Mouse (Mus musculus) heart, embryonic 15.5 days (tissue): Measurements from ENCODE around the gene Lrrc2. TPM values are rescaled to one million over a fixed set of nuclear protein-coding genes. Genes with fewer than 3 reads are reported as not detected.

Experiments used
- ATAC-seq: fragments of 200-750 bp; cut with Nextera tagmentation; replicated peaks from 2 replicates; pipeline ENCODE4 v1.8.0; 2017; ENCODE audit warnings: low read depth, moderate TSS enrichment; ENCODE audit not compliant: insufficient number of reproducible peaks, insufficient read depth, low FRiP score
- H3K27ac ChIP-seq: fragments of 300-500 bp; sonication (generic); 2 replicates; pipeline ENCODE4 v1.5.1; 2015; ENCODE audit warnings: mild to moderate bottlenecking, inconsistent platforms
- H3K27me3 ChIP-seq: fragments of 300-500 bp; sonication (generic); 2 replicates; pipeline ENCODE4 v1.6.1; 2015; ENCODE audit warnings: inconsistent platforms
- H3K36me3 ChIP-seq: fragments of 300-500 bp; sonication (generic); 2 replicates; pipeline ENCODE4 v1.6.1; 2015; ENCODE audit warnings: mild to moderate bottlenecking, inconsistent platforms
- H3K4me1 ChIP-seq: fragments of 300-500 bp; sonication (generic); replicated peaks from 2 replicates; pipeline ENCODE4 v1.6.1; 2015; ENCODE audit warnings: inconsistent platforms
- H3K4me2 ChIP-seq: fragments of 300-500 bp; sonication (generic); 2 replicates; pipeline ENCODE4 v1.6.1; 2015; ENCODE audit warnings: inconsistent platforms, mild to moderate bottlenecking, moderate library complexity
- H3K4me3 ChIP-seq: fragments of 300-500 bp; sonication (generic); 2 replicates; pipeline ENCODE4 v1.5.1; 2015; ENCODE audit warnings: mild to moderate bottlenecking, inconsistent platforms
- H3K9ac ChIP-seq: fragments of 300-500 bp; sonication (generic); 2 replicates; pipeline ENCODE4 v1.6.1; 2015; ENCODE audit warnings: mild to moderate bottlenecking, inconsistent platforms
- H3K9me3 ChIP-seq: fragments of 300-500 bp; sonication (generic); replicated peaks from 2 replicates; pipeline ENCODE4 v1.6.1; 2016; ENCODE audit warnings: inconsistent platforms
- WGBS: fragments of 180-500 bp; shearing (Covaris S2); methylation state at CpG from one replicate; pipeline ENCODE4 v1.1.7; 2015; ENCODE audit warnings: mixed read lengths; 5-methylcytosine and 5-hydroxymethylcytosine counted together
- polyA plus RNA-seq: library from polyadenylated mRNA; unstranded; fragments of >200 nt; fragmentation: Nextera tagmentation; extraction: Ambion mirVana; gene quantifications from 2 replicates; pipeline ENCODE4 v1.2.1, GENCODE M21; 2015

The Lrrc2 gene
- polyA plus RNA-seq, 1 experiment from 2014 or later, result 6.9 TPM

- Histone ChIP-seq H3K9ac (no peak overlapping the region), H3K4me2 (no peak overlapping the region), H3K27me3 (no peaks in the 10 kb centered on the region), H3K9me3 (no peaks in the 10 kb centered on the region), H3K36me3 (0 out of 2 replicates have a peak, but pooled peaks cover 2% of the 10 kb centered on the region), H3K4me3 (no peak overlapping the region), H3K4me1 (peaks cover 9% of the 10 kb centered on the region), H3K27ac (no peak overlapping the region)
- ATAC-seq, result no peak
- WGBS, result 96% methylated on average over 8 of the region's 8 CpGs
Observed at GRCm38 (mm10) chr9:110961386-110961785, 10.0 kb downstream of the Lrrc2 start.

- Histone ChIP-seq H3K27ac (no peak overlapping the region), H3K36me3 (0 out of 2 replicates have a peak, but pooled peaks cover 2% of the 10 kb centered on the region), H3K9me3 (no peaks in the 10 kb centered on the region), H3K4me3 (no peak overlapping the region), H3K4me1 (peaks cover 9% of the 10 kb centered on the region), H3K4me2 (no peak overlapping the region), H3K9ac (no peak overlapping the region), H3K27me3 (no peaks in the 10 kb centered on the region)
- ATAC-seq, result no peak
- 64% methylated on average over 8 of the region's 8 CpGs for WGBS
Observed at GRCm38 (mm10) chr9:110963566-110964115, 12.3 kb downstream of the Lrrc2 start.

- Histone ChIP-seq H3K27me3 (no peaks in the 10 kb centered on the region), H3K4me2 (no peak overlapping the region), H3K27ac (no peak overlapping the region), H3K9me3 (no peaks in the 10 kb centered on the region), H3K4me3 (no peak overlapping the region), H3K4me1 (peaks cover 9% of the 10 kb centered on the region), H3K36me3 (0 out of 2 replicates have a peak, but pooled peaks cover 2% of the 10 kb centered on the region), H3K9ac (no peak overlapping the region)
- WGBS, result 89% methylated on average over 22 of the region's 22 CpGs
- no peak for ATAC-seq
Observed at GRCm38 (mm10) chr9:110965062-110965909, 13.9 kb downstream of the Lrrc2 start.

GRCm38 (mm10) chr9:110965910-110966231, 14.5 kb downstream of the Lrrc2 start:
- peaks cover 9% of the 10 kb centered on the region for H3K4me1 ChIP-seq
- H3K27me3 ChIP-seq, result no peaks in the 10 kb centered on the region
- 0 out of 2 replicates have a peak, but pooled peaks cover 2% of the 10 kb centered on the region for H3K36me3 ChIP-seq
- WGBS, result 57% methylated on average over 2 of the region's 2 CpGs
- no peak overlapping the region for H3K4me2 ChIP-seq
- no peak overlapping the region for H3K9ac ChIP-seq
- no peaks in the 10 kb centered on the region for H3K9me3 ChIP-seq
- ATAC-seq, result no peak
- H3K27ac ChIP-seq, result no peak overlapping the region
- no peak overlapping the region for H3K4me3 ChIP-seq

- Histone ChIP-seq H3K36me3 (no peaks in the 10 kb centered on the region), H3K4me3 (no peak overlapping the region), H3K9ac (no peak overlapping the region), H3K27me3 (no peaks in the 10 kb centered on the region), H3K4me1 (no peaks in the 10 kb centered on the region), H3K9me3 (no peaks in the 10 kb centered on the region), H3K4me2 (no peak overlapping the region), H3K27ac (no peak overlapping the region)
- 91% methylated on average over 11 of the region's 11 CpGs for WGBS
- ATAC-seq, result no peak
Observed at GRCm38 (mm10) chr9:110979411-110979810, 28.1 kb downstream of the Lrrc2 start.

- Histone ChIP-seq H3K4me2 (no peak overlapping the region), H3K27me3 (no peaks in the 10 kb centered on the region), H3K27ac (no peak overlapping the region), H3K36me3 (no peaks in the 10 kb centered on the region), H3K9me3 (no peaks in the 10 kb centered on the region), H3K9ac (no peak overlapping the region), H3K4me1 (no peaks in the 10 kb centered on the region), H3K4me3 (no peak overlapping the region)
- WGBS, result 64% methylated on average over 4 of the region's 4 CpGs
- ATAC-seq, result no peak
Observed at GRCm38 (mm10) chr9:110982351-110982750, 31.0 kb downstream of the Lrrc2 start.

GRCm38 (mm10) chr9:110984096-110984495, 32.8 kb downstream of the Lrrc2 start:
- H3K9ac ChIP-seq, result no peak overlapping the region
- ATAC-seq, result no peak
- no peaks in the 10 kb centered on the region for H3K36me3 ChIP-seq
- 0 out of 2 replicates have a peak, but pooled peaks cover 1% of the 10 kb centered on the region for H3K4me1 ChIP-seq
- H3K9me3 ChIP-seq, result no peaks in the 10 kb centered on the region
- H3K4me2 ChIP-seq, result no peak overlapping the region
- no peaks in the 10 kb centered on the region for H3K27me3 ChIP-seq
- WGBS, result 91% methylated on average over 9 of the region's 9 CpGs
- H3K4me3 ChIP-seq, result no peak overlapping the region
- H3K27ac ChIP-seq, result no peak overlapping the region

GRCm38 (mm10) chr9:110985541-110985940, 34.2 kb downstream of the Lrrc2 start:
- no peak overlapping the region for H3K4me3 ChIP-seq
- H3K36me3 ChIP-seq, result no peaks in the 10 kb centered on the region
- WGBS, result 95% methylated on average over 5 of the region's 5 CpGs
- H3K4me2 ChIP-seq, result no peak overlapping the region
- no peak overlapping the region for H3K9ac ChIP-seq
- ATAC-seq, result no peak
- 0 out of 2 replicates have a peak, but pooled peaks cover 4% of the 10 kb centered on the region for H3K4me1 ChIP-seq
- no peaks in the 10 kb centered on the region for H3K9me3 ChIP-seq
- H3K27ac ChIP-seq, result no peak overlapping the region
- no peaks in the 10 kb centered on the region for H3K27me3 ChIP-seq

- H3K9ac ChIP-seq, result no peak overlapping the region
- no peak overlapping the region for H3K4me3 ChIP-seq
- H3K27ac ChIP-seq, result no peak overlapping the region
- H3K9me3 ChIP-seq, result no peaks in the 10 kb centered on the region
- H3K36me3 ChIP-seq, result no peaks in the 10 kb centered on the region
- no peaks in the 10 kb centered on the region for H3K27me3 ChIP-seq
- no peak overlapping the region for H3K4me2 ChIP-seq
- ATAC-seq, result no peak
- WGBS, result 81% methylated on average over 8 of the region's 8 CpGs
- 0 out of 2 replicates have a peak, but pooled peaks cover 4% of the 10 kb centered on the region for H3K4me1 ChIP-seq
Observed at GRCm38 (mm10) chr9:110985951-110986350, 34.6 kb downstream of the Lrrc2 start.

- Histone ChIP-seq H3K36me3 (no peaks in the 10 kb centered on the region), H3K4me1 (0 out of 2 replicates have a peak, but pooled peaks cover 4% of the 10 kb centered on the region), H3K9ac (no peak overlapping the region), H3K4me2 (no peak overlapping the region), H3K4me3 (no peak overlapping the region), H3K27ac (no peak overlapping the region), H3K9me3 (no peaks in the 10 kb centered on the region), H3K27me3 (no peaks in the 10 kb centered on the region)
- WGBS, result 70% methylated on average over 4 of the region's 4 CpGs
- no peak for ATAC-seq
Observed at GRCm38 (mm10) chr9:110987331-110987730, 36.0 kb downstream of the Lrrc2 start.

- Histone ChIP-seq H3K27me3 (no peaks in the 10 kb centered on the region), H3K27ac (no peak overlapping the region), H3K36me3 (no peaks in the 10 kb centered on the region), H3K4me1 (0 out of 2 replicates have a peak, but pooled peaks cover 4% of the 10 kb centered on the region), H3K9me3 (no peaks in the 10 kb centered on the region), H3K4me3 (no peak overlapping the region), H3K9ac (no peak overlapping the region), H3K4me2 (no peak overlapping the region)
- WGBS, result 81% methylated on average over 3 of the region's 3 CpGs
- no peak for ATAC-seq
Observed at GRCm38 (mm10) chr9:110988078-110988477, 36.7 kb downstream of the Lrrc2 start.
